Mouse (Mus musculus) stomach, postnatal 0 days (tissue): ENCODE data around the gene Spag7. TPM values are rescaled to one million over a fixed set of nuclear protein-coding genes. Genes with fewer than 3 reads are reported as not detected.

Experiments
- ATAC-seq: fragments of 200-750 bp; cut with Nextera tagmentation; 2 replicates; pipeline ENCODE4 v1.8.0; 2017; ENCODE audit not compliant: low FRiP score, low TSS enrichment
- DNase-seq: peaks from one replicate; pipeline ENCODE4 v3.0.0-alpha.2; 2016; ENCODE audit warnings: low spot score
- H3K27ac ChIP-seq: fragments of 300-500 bp; sonication (generic); replicated peaks from 2 replicates; pipeline ENCODE4 v1.5.1; 2014; ENCODE audit warnings: mild to moderate bottlenecking, control low read depth
- H3K27me3 ChIP-seq: fragments of 300-500 bp; sonication (generic); 2 replicates; pipeline ENCODE4 v1.6.1; 2014; ENCODE audit warnings: low read length; ENCODE audit not compliant: control insufficient read depth, insufficient read depth
- H3K36me3 ChIP-seq: fragments of 300-500 bp; sonication (generic); 2 replicates; pipeline ENCODE4 v1.6.1; 2014; ENCODE audit warnings: low read length, mixed read lengths; ENCODE audit not compliant: control insufficient read depth, insufficient read depth
- H3K4me1 ChIP-seq: fragments of 300-500 bp; sonication (generic); replicated peaks from 2 replicates; pipeline ENCODE4 v1.6.1; 2014; ENCODE audit warnings: antibody characterized with exemption; ENCODE audit not compliant: control insufficient read depth, insufficient read depth
- H3K4me2 ChIP-seq: fragments of 300-500 bp; sonication (generic); replicated peaks from 2 replicates; pipeline ENCODE4 v1.6.1; 2014; ENCODE audit warnings: low read depth, mild to moderate bottlenecking, control low read depth, moderate library complexity
- H3K4me3 ChIP-seq: fragments of 300-500 bp; sonication (generic); 2 replicates; pipeline ENCODE4 v1.5.1; 2014; ENCODE audit warnings: low read depth, low read length, control low read depth
- H3K9ac ChIP-seq: fragments of 300-500 bp; sonication (generic); 2 replicates; pipeline ENCODE4 v1.6.1; 2014; ENCODE audit warnings: mild to moderate bottlenecking, low read length, control low read depth, mixed read lengths
- H3K9me3 ChIP-seq: fragments of 300-500 bp; sonication (generic); 2 replicates; pipeline ENCODE4 v1.6.1; 2016; ENCODE audit warnings: low read length; ENCODE audit not compliant: control insufficient read depth
- CTCF ChIP-seq: IDR thresholded peaks from 2 replicates; pipeline ENCODE4 v1.5.1; 2016; ENCODE audit warnings: antibody characterized with exemption, low read depth, mild to moderate bottlenecking, moderate library complexity
- EP300 ChIP-seq: optimal IDR thresholded peaks from 2 replicates; pipeline ENCODE3; 2016; ENCODE audit warnings: antibody characterized with exemption
- WGBS: fragments of 180-500 bp; shearing (Covaris S2); extraction: QIAGEN DNeasy Blood & Tissue Kit; methylation state at CpG from one replicate; pipeline ENCODE4 v1.1.7; 2014; 5-methylcytosine and 5-hydroxymethylcytosine counted together
- polyA plus RNA-seq: library from polyadenylated mRNA; unstranded; fragments of >200 nt; fragmentation: Nextera tagmentation; extraction: Ambion mirVana; gene quantifications from 2 replicates; pipeline ENCODE4 v1.2.1, GENCODE M21; 2015

Gene Spag7
- polyA plus RNA-seq, 1 experiment from 2014 or later, result 77.7 TPM

DNA sequence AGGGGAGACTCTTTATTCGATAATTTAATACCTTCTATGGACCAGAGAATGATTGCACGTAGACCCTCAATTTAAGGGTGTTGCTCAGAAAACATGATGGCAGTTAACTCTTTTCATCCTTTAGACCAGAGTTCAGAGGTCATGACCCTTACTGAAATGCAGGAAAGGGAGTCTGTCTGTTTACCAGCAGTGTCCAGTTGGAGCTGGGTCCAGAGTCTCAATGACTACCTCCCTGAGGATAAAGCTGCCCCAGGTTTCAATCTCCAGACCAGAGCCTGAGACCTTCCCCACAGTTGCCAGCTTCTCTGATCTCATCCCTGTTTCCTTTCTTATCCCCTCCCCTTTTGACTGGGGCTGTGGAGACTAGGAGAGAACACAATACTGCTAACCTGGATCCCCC is 9.4 kb upstream of the Spag7 start:
- WGBS, result 83% methylated on average over 2 of the region's 2 CpGs
- Histone ChIP-seq H3K4me2 (no peak overlapping the region), H3K27ac (no peak overlapping the region), H3K4me3 (no peak overlapping the region), H3K36me3 (peaks cover 20% of the 10 kb centered on the region), H3K9me3 (no peaks in the 10 kb centered on the region), H3K4me1 (no peaks in the 10 kb centered on the region), H3K9ac (no peak overlapping the region), H3K27me3 (no peaks in the 10 kb centered on the region)
- no peak for DNase-seq
- no peak for ATAC-seq
- TF ChIP-seq EP300, result no peak
- TF ChIP-seq CTCF, result no peak

DNA sequence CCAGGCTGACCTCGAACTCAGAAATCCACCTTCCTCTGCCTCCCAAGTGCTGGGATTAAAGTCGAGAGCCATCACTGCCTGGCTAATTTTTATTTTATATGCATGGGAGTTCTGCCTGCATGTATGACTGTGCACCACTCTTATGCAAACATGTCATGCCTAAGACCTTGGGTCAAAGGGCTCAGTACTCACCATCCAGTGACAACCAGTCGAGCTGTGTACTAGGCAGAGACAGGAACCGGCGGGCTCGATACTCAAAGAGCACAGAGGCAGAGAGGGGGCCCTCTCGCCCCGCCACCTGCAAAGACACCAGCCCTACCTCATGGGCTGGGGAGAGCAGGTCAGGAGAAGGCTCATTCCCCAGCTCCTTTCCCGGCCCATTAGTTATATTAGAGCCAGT is 8.9 kb upstream of the Spag7 start:
- TF ChIP-seq EP300, result no peak
- TF ChIP-seq CTCF, result no peak
- H3K27me3 ChIP-seq, result no peaks in the 10 kb centered on the region
- WGBS, result 69% methylated on average over 9 of the region's 9 CpGs
- no peak overlapping the region for H3K4me3 ChIP-seq
- H3K4me1 ChIP-seq, result no peaks in the 10 kb centered on the region
- H3K27ac ChIP-seq, result no peak overlapping the region
- DNase-seq, result no peak
- H3K9ac ChIP-seq, result no peak overlapping the region
- peaks cover 17% of the 10 kb centered on the region for H3K36me3 ChIP-seq
- ATAC-seq, result no peak
- H3K9me3 ChIP-seq, result no peaks in the 10 kb centered on the region
- H3K4me2 ChIP-seq, result no peak overlapping the region

DNA sequence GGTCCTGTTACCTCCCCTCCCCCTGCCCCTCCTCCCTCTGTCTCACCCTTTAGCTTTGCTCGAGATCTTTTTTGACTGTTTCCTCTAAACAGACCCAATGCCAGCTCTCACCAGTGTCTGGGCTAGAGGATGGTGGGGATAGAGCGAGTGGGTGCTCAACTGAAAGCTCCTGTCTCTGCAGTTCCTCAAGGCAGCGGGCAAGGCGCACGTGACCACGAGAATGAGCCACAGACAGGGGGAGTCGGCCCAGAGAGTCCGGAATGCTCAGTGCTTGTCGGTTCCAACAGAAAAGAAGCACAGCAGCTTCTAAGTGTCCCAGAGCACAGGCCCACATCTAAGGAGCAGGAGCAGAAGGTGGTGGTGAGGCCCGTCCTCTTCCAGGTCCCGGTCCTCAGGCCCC is 5.3 kb upstream of the Spag7 start:
- Histone ChIP-seq H3K4me2 (no peak overlapping the region), H3K4me3 (no peak overlapping the region), H3K27ac (no peak overlapping the region), H3K4me1 (no peaks in the 10 kb centered on the region), H3K9ac (no peak overlapping the region), H3K9me3 (no peaks in the 10 kb centered on the region), H3K36me3 (peaks cover 9% of the 10 kb centered on the region), H3K27me3 (no peaks in the 10 kb centered on the region)
- 64% methylated on average over 11 of the region's 11 CpGs for WGBS
- TF ChIP-seq EP300 (no peak), CTCF (no peak)
- DNase-seq (no peak), ATAC-seq (0 out of 2 replicates have a peak, but pooled peaks have one; percentile 11)

DNA sequence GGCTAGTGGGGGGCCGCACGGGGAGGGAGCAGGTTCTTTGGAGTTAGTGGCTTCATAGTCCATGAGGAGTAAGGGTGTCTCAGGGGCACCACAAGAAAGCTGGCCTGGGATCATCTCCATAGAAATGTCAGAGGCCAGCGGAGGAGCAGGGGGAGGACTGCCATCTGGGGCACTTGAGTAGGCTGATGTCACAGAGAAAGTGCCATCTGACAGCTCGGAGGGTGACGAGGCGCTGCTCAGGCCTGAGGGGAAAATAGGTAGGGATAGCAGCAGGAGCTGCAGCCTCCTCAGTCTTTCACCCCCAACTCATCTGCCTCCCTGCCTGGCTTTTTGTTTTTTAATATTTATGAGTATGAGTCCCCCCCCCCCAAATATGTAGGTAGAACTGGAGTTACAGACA is 4.8 kb upstream of the Spag7 start:
- H3K4me2 ChIP-seq, result no peak overlapping the region
- H3K9me3 ChIP-seq, result no peaks in the 10 kb centered on the region
- WGBS, result 85% methylated on average over 6 of the region's 6 CpGs
- H3K27ac ChIP-seq, result no peak overlapping the region
- ATAC-seq (no peak), DNase-seq (no peak)
- no peak overlapping the region for H3K4me3 ChIP-seq
- no peaks in the 10 kb centered on the region for H3K27me3 ChIP-seq
- H3K36me3 ChIP-seq, result peaks cover 6% of the 10 kb centered on the region
- no peak for TF ChIP-seq CTCF
- no peak overlapping the region for H3K9ac ChIP-seq
- no peaks in the 10 kb centered on the region for H3K4me1 ChIP-seq

DNA sequence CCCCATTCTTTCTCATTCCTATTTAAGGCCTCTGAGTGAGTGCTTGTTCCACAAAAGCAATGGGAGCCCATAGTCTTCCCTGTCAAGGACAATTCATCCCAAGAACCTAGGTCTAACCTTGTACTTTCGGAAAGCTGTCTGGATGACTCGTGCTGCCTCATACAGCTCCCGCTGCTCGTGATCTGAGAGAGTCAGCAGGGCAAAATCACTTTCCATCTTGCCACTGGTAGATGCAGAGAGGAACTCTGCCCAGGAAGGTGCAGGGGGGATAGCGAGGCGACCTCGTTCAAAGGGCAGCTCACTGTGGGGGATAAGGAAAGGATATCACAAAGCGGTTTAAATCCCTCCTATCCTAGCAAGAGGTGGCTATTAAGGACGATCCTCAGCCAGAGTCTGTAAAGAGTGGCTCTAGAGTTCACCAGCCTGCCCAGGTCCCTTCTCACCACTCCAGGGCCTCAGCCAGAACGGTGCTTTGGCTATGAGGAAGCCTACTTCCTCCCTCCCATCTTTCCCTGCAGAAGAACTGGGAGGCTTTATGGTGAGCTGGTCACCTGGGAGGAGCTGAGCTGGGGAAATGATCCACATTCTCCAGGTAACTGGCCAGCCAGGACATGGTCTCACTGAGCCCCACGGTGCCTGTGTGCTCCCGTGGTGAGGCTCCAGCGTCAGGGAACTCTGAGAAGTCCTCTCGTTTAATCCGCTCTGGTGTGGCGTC is 2.3 kb upstream of the Spag7 start:
- Histone ChIP-seq H3K4me2 (no peak overlapping the region), H3K9ac (no peak overlapping the region), H3K4me3 (no peak overlapping the region), H3K4me1 (0 out of 2 replicates have a peak, but pooled peaks cover 4% of the 10 kb centered on the region), H3K27me3 (no peaks in the 10 kb centered on the region), H3K27ac (no peak overlapping the region), H3K36me3 (peaks cover 3% of the 10 kb centered on the region; the same call in 1 of the 2 replicates), H3K9me3 (no peaks in the 10 kb centered on the region)
- DNase-seq (no peak), ATAC-seq (no peak)
- WGBS, result 82% methylated on average over 16 of the region's 16 CpGs
- no peak for TF ChIP-seq EP300
- TF ChIP-seq CTCF, result no peak

DNA sequence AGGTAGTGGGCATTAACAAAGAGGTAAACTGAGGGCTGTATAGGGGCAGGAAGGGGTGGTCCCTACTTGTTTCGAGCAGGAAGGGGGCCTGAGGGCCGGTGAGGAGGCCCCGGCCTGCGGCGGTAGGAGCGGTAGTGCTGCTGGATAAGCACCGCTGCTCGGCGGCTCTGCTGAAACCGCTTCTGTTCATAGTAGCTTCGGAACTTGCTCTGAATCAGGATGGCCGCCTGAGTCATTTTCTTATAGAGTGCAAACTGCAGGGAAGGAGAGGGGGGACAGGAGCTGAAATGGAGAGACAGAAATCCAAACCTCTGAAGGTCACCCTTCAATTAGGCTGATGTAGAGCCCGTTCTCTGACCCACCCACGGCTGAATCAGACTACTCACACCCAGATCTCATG is 1.3 kb upstream of the Spag7 start:
- Histone ChIP-seq H3K4me3 (peak overlapping the region; percentile 65), H3K27me3 (no peaks in the 10 kb centered on the region), H3K9ac (peak overlapping the region; percentile 67), H3K36me3 (peaks cover 3% of the 10 kb centered on the region; the same call in 1 of the 2 replicates), H3K9me3 (no peaks in the 10 kb centered on the region), H3K27ac (peak overlapping the region; percentile 96), H3K4me2 (peak overlapping the region; percentile 78), H3K4me1 (0 out of 2 replicates have a peak, but pooled peaks cover 4% of the 10 kb centered on the region)
- TF ChIP-seq CTCF, result no peak
- TF ChIP-seq EP300, result no peak
- WGBS, result 41% methylated on average over 14 of the region's 14 CpGs
- ATAC-seq (no peak), DNase-seq (no peak)
